Mouse (Mus musculus): Measurements from ENCODE around the gene Tert. TPM values are rescaled to one million over a fixed set of nuclear protein-coding genes. Genes with fewer than 3 reads are reported as not detected.
A peak's percentile ranks its signal among the peaks of the same experiment; 100 is the strongest.

Gene Tert
- polyA plus RNA-seq, 1 experiment from 2014 or later, result 8.4 TPM

DNA sequence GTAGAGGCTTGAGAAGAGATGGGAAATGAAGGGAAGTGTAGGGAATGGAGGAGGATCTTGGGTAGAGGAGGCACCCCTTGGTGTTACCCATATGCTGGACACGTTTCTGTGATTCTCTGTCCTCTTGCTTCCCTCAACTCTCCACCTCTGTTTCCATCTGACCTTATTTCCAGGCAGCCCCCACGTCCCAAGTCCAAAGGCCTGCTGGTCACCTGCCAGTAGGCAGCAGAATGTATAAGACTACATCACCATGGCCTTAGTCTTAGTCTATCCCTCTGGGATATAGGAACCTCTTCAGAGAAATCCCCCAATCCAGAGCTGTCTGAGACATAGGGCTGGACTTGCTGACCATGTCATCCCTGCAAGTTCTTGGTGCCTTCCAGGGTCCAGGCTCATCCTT, 52.6 kb downstream of the Tert start:
- no peak overlapping the region for H3K27ac ChIP-seq
- H3K4me3 ChIP-seq, result no peak overlapping the region
- no peak overlapping the region for H3K4me2 ChIP-seq
- H3K9me3 ChIP-seq, result no peaks in the 10 kb centered on the region
- WGBS, result 60% methylated on average over 2 of the region's 2 CpGs
- H3K9ac ChIP-seq, result no peak overlapping the region
- no peaks in the 10 kb centered on the region for H3K4me1 ChIP-seq
- no peaks in the 10 kb centered on the region for H3K27me3 ChIP-seq
- H3K36me3 ChIP-seq, result no peaks in the 10 kb centered on the region
- no peak for ATAC-seq (ENCODE audit: insufficient number of reproducible peaks, insufficient read depth, low FRiP score, low TSS enrichment, low read depth)

DNA sequence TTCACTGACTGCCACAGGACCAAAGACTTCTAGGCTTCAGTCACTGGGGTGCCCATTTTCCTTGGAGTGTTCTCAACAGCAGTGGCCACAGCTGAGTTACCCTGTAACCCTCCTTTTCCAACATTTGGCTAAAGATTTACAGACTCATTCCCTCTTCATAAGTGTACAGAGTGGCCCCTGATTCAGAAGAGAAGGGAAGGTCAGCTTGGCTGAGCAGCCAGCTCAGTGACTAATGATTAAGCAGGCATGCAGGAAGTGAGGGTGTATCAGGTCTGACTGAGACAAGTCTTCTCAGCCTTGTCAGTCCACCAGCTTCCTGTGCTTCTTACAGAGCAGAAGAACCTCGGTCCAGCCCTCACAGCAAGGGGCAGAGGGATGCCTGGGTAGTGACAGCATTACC, 53.7 kb downstream of the Tert start:
- Histone ChIP-seq H3K9me3 (no peaks in the 10 kb centered on the region), H3K4me2 (no peak overlapping the region), H3K27me3 (no peaks in the 10 kb centered on the region), H3K4me3 (no peak overlapping the region), H3K27ac (no peak overlapping the region), H3K9ac (no peak overlapping the region), H3K4me1 (no peaks in the 10 kb centered on the region), H3K36me3 (no peaks in the 10 kb centered on the region)
- WGBS, result 18% methylated on average over 1 of the region's 1 CpGs
- no peak for ATAC-seq (ENCODE audit: insufficient number of reproducible peaks, insufficient read depth, low FRiP score, low TSS enrichment, low read depth)

DNA sequence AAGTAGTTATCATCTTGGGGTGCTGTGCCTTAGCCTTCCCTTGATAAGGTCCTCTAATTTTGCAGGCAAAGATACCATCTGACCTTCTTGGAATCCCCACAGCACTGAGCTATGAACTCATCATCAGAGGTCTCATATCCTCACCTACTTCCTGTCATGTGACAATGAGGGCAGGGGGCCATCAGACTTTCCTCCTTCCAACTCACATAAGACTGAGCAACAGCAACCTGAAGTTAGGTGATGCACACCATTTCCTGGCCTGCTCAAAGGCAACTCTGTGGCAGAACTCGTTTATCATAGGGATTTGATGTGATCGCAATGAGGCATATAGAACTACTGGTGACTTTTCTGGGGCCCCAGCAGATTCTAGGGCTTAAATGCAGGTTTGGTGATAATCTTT, 55.5 kb downstream of the Tert start:
- no peak for ATAC-seq (ENCODE audit: insufficient number of reproducible peaks, insufficient read depth, low FRiP score, low TSS enrichment, low read depth)
- H3K9ac ChIP-seq, result no peak overlapping the region
- WGBS, result 87% methylated on average over 2 of the region's 2 CpGs
- no peak overlapping the region for H3K4me2 ChIP-seq
- no peak overlapping the region for H3K4me3 ChIP-seq
- no peaks in the 10 kb centered on the region for H3K9me3 ChIP-seq
- no peak overlapping the region for H3K27ac ChIP-seq
- no peaks in the 10 kb centered on the region for H3K27me3 ChIP-seq
- no peaks in the 10 kb centered on the region for H3K36me3 ChIP-seq
- H3K4me1 ChIP-seq, result no peaks in the 10 kb centered on the region

DNA sequence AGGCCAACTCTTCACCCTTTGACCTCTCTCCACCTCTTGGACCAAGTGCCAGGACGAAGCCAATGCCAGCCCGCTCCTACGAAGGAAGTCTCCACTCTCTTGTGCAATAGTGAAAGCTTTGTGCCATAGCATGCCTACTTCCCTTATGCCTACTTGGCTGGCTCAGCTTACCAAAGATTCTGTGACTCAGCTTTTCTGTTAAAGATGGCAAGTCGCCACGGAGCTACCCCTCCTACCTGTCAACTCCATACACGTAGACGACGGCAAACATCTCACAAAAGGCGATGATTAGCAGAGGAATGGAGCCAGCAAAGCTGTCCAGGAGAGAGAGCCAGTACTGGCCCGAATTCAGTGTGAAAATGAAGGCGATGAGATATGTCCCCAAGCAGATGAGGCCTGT, 57.0 kb downstream of the Tert start:
- WGBS, result 88% methylated on average over 11 of the region's 11 CpGs

DNA sequence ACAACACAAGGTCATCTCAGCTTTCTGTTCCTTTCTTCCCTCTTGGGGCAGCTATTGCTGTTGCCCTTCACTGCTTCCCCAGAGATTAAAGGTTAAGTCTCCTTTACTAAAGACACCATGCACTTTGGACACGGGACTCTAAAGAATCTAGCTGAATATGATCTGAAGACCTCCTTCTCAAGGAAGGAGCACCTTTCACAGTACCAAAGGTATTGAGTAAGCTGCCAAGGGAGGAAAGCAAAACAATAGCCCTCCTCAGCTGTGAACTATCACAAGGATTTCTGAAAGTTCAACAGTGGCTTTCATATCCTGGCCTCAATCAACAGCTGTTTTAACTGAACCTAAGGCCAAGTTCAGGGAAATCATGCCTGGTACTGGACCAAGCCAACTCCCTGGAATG, 57.7 kb downstream of the Tert start:
- Histone ChIP-seq H3K9ac (no peak overlapping the region), H3K27me3 (no peaks in the 10 kb centered on the region), H3K9me3 (no peaks in the 10 kb centered on the region), H3K4me3 (no peak overlapping the region), H3K36me3 (no peaks in the 10 kb centered on the region), H3K4me1 (no peaks in the 10 kb centered on the region), H3K27ac (no peak overlapping the region), H3K4me2 (no peak overlapping the region)
- 64% methylated on average over 1 of the region's 1 CpGs for WGBS
- ATAC-seq (ENCODE audit: insufficient number of reproducible peaks, insufficient read depth, low FRiP score, low TSS enrichment, low read depth), result no peak

More for the DNA sequence above, 57.0 kb downstream of the Tert start:
- no peaks in the 10 kb centered on the region for H3K4me1 ChIP-seq
- H3K27me3 ChIP-seq, result no peaks in the 10 kb centered on the region
- H3K4me3 ChIP-seq, result no peak overlapping the region
- H3K4me2 ChIP-seq, result no peak overlapping the region
- no peak overlapping the region for H3K27ac ChIP-seq
- H3K9me3 ChIP-seq, result no peaks in the 10 kb centered on the region
- H3K9ac ChIP-seq, result no peak overlapping the region
- H3K36me3 ChIP-seq, result no peaks in the 10 kb centered on the region
- no peak for ATAC-seq (ENCODE audit: insufficient number of reproducible peaks, insufficient read depth, low FRiP score, low TSS enrichment, low read depth)

DNA sequence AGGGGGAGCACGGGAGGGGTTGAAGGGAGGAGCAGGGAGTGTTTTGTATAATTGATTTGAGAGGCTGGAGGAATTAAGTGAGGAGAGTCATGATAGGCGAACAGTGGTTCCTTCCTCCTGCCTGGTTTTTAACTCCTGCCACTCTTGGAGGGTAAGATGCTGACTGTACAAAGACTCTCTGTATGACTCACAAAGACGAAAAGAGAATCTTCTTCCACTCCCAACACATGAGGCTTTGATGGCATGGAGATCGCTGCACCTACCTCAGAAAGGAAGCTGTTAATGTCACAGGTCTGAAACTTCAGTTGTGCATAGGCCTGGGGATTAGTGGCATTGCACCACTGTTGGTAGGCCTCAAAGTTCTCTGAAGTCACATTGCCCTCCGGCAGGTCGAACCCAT, 58.8 kb downstream of the Tert start:
- Histone ChIP-seq H3K4me3 (no peak overlapping the region), H3K36me3 (no peaks in the 10 kb centered on the region), H3K9ac (no peak overlapping the region), H3K27ac (no peak overlapping the region), H3K4me1 (no peaks in the 10 kb centered on the region), H3K27me3 (no peaks in the 10 kb centered on the region), H3K4me2 (no peak overlapping the region), H3K9me3 (no peaks in the 10 kb centered on the region)
- WGBS, result 74% methylated on average over 6 of the region's 6 CpGs
- no peak for ATAC-seq (ENCODE audit: insufficient number of reproducible peaks, insufficient read depth, low FRiP score, low TSS enrichment, low read depth)

DNA sequence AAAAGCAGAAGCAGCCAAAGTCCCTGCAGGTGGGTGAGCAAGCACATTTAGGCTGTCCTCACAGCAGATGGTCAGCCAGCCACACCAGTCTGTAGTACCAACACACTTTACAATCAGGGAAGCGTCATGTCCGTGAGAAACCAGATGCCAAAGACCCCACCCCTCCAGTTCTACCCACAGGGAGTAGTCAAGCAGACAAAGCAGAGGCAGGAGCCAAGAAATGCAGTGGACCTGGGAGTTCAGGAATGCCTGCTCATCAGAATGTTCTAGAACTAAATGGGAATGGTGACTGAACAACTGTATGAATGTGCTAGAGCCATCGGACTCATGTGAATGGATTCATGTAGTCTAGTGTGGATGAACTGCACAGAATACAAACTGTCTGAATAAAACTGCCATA, 60.9 kb downstream of the Tert start:
- H3K27ac ChIP-seq, result no peak overlapping the region
- H3K4me2 ChIP-seq, result no peak overlapping the region
- H3K36me3 ChIP-seq, result no peaks in the 10 kb centered on the region
- no peak overlapping the region for H3K9ac ChIP-seq
- no peaks in the 10 kb centered on the region for H3K27me3 ChIP-seq
- no peaks in the 10 kb centered on the region for H3K4me1 ChIP-seq
- 71% methylated on average over 3 of the region's 3 CpGs for WGBS
- no peaks in the 10 kb centered on the region for H3K9me3 ChIP-seq
- H3K4me3 ChIP-seq, result no peak overlapping the region
- ATAC-seq (ENCODE audit: insufficient number of reproducible peaks, insufficient read depth, low FRiP score, low TSS enrichment, low read depth), result no peak

DNA sequence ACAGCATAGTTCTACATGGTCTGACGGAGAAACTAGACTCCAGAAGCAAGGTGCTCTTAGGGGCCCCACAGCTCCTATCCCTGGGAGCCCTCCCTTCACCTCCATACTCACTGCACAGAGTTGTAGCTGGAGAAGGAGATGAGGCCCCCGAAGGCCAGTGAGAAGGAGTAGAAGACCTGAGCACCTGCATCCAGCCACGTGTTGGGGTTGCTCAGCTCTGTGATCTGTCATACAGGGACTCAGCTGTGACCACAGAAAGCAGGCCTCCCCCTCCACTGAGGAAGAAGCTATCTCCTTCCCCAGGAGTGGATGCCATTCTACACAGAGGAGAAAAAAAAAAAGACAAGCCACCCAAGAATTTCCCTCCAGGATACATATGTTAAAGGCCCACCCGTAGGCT, 62.2 kb downstream of the Tert start:
- no peak for ATAC-seq (ENCODE audit: insufficient number of reproducible peaks, insufficient read depth, low FRiP score, low TSS enrichment, low read depth)
- H3K9me3 ChIP-seq, result no peaks in the 10 kb centered on the region

DNA sequence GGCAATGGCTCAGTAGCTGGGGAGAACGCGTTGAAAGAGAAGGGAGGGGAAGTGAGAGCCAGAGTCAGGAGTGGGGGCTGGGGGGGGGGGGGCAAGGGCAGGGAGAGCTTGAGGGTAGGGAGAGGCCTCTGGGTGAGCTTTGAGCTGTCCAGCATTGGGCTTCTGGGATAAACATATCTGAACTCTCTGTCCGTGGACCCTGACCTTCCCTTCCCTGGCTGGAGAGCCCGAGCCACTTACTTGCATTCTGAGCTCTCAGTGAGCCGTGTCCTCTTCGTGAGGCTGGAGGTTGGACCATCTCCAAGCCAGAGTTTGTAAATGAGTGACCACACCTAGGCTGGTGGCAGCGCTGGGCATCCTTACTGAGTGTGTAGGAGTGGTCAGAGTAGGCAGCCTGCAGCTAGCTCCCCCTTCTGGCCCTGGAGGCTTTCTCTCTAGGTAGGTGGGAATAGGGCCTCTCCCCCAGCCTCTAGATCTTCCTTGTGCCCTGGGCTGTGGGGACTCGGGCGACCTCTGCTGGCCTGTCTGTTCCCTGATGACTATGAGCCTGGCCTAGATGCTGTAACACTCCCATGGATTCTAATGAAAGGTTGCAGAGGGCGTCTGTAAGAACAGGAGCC, 65.6 kb downstream of the Tert start:
- no peak overlapping the region for H3K4me3 ChIP-seq
- no peak overlapping the region for H3K4me2 ChIP-seq
- H3K9ac ChIP-seq, result no peak overlapping the region
- no peaks in the 10 kb centered on the region for H3K4me1 ChIP-seq
- ATAC-seq (ENCODE audit: insufficient number of reproducible peaks, insufficient read depth, low FRiP score, low TSS enrichment, low read depth), result 0 out of 2 replicates have a peak, but pooled peaks have one; percentile 29
- H3K9me3 ChIP-seq, result no peaks in the 10 kb centered on the region
- no peak overlapping the region for H3K27ac ChIP-seq
- H3K27me3 ChIP-seq, result no peaks in the 10 kb centered on the region
- 32% methylated on average over 10 of the region's 10 CpGs for WGBS
- H3K36me3 ChIP-seq, result no peaks in the 10 kb centered on the region

More for the DNA sequence above, 62.2 kb downstream of the Tert start:
- WGBS, result 83% methylated on average over 4 of the region's 4 CpGs
- Histone ChIP-seq H3K4me1 (no peaks in the 10 kb centered on the region), H3K4me2 (no peak overlapping the region), H3K27ac (no peak overlapping the region), H3K4me3 (no peak overlapping the region), H3K36me3 (no peaks in the 10 kb centered on the region), H3K27me3 (no peaks in the 10 kb centered on the region), H3K9ac (no peak overlapping the region)

DNA sequence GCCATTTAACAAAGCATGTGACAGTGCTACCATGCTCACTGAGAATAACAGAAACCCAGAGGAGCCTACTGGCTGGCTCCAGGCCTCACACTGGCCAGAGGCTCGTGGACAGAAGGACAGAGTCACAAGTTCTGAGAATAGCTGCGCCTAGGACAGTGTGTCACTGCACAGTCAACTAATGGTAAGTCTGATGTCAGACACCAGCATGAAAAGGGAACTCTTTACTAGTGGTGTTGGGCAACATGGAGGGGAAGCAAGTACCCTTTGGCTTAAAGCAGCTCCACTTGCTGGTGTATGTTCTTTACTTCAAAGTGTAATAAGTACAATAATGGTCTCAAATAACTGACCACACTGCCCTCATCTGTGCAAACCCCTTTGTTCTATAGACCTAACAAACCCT, 66.6 kb downstream of the Tert start:
- ATAC-seq (ENCODE audit: insufficient number of reproducible peaks, insufficient read depth, low FRiP score, low TSS enrichment, low read depth), result no peak
- H3K27me3 ChIP-seq, result no peaks in the 10 kb centered on the region
- no peak overlapping the region for H3K4me3 ChIP-seq
- WGBS, result 68% methylated on average over 2 of the region's 2 CpGs
- H3K36me3 ChIP-seq, result no peaks in the 10 kb centered on the region
- H3K27ac ChIP-seq, result no peak overlapping the region
- no peak overlapping the region for H3K9ac ChIP-seq
- H3K4me2 ChIP-seq, result no peak overlapping the region
- H3K9me3 ChIP-seq, result no peaks in the 10 kb centered on the region
- no peaks in the 10 kb centered on the region for H3K4me1 ChIP-seq

DNA sequence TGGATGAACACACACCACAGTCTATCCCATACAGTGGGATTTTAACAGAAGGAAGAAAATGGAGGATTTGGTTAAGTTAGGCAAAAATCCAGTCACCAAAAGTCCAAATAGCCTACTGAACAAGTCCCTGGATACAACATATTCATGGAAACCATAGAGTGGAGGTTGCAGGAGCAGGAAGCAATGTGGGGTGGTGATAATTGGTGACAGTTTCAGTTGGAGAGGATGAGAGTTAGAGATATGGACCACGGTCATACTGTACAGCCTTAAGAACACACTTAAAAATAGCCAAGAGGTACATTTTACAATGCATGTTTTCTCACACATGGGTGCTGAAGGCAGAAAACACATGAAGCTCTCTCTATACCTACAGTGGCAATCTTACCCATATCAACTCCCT, 68.3 kb downstream of the Tert start:
- no peak overlapping the region for H3K27ac ChIP-seq
- H3K9me3 ChIP-seq, result no peaks in the 10 kb centered on the region
- no peak for ATAC-seq (ENCODE audit: insufficient number of reproducible peaks, insufficient read depth, low FRiP score, low TSS enrichment, low read depth)
- 89% methylated on average over 1 of the region's 1 CpGs for WGBS
- no peaks in the 10 kb centered on the region for H3K36me3 ChIP-seq
- no peaks in the 10 kb centered on the region for H3K27me3 ChIP-seq
- no peaks in the 10 kb centered on the region for H3K4me1 ChIP-seq
- no peak overlapping the region for H3K4me2 ChIP-seq
- H3K4me3 ChIP-seq, result no peak overlapping the region
- H3K9ac ChIP-seq, result no peak overlapping the region

DNA sequence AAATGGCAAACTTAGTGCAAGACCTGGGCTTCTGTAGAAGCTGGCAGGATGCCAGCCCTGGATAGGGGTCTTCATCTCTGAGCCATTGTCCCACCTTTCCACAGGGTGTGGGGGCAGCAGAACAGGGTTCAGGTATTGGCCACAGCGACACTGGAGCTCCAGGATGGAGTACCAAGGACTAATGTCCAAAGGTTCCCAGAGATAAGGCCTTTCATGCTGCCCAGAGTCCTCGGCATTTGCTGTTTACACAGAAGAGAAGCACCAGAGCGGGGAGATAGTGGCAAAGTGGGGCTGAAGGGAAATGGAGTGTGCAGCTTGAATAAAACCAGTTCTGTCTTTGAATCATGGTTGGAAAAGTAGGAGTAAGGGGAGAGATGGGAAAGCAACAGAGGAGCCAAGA, 69.8 kb downstream of the Tert start:
- WGBS, result 81% methylated on average over 3 of the region's 3 CpGs
- Histone ChIP-seq H3K27me3 (no peaks in the 10 kb centered on the region), H3K4me2 (no peak overlapping the region), H3K4me1 (no peaks in the 10 kb centered on the region), H3K36me3 (no peaks in the 10 kb centered on the region), H3K4me3 (no peak overlapping the region), H3K9ac (no peak overlapping the region), H3K27ac (no peak overlapping the region), H3K9me3 (no peaks in the 10 kb centered on the region)
- no peak for ATAC-seq (ENCODE audit: insufficient number of reproducible peaks, insufficient read depth, low FRiP score, low TSS enrichment, low read depth)

Measured in embryonic facial prominence, embryonic 13.5 days (tissue).